Mouse (Mus musculus) gastrocnemius, postnatal 4 days (tissue): Measurements from ENCODE around the gene 2900092C05Rik. TPM values are rescaled to one million over a fixed set of nuclear protein-coding genes. Genes with fewer than 3 reads are reported as not detected.

Source experiments
- DNase-seq, 2 experiments: peaks; one replicate each; pipeline ENCODE4 v3.0.0; 2021 to 2022; ENCODE audit warnings: low spot score in 2 of 2, mixed read lengths in 2 of 2
- long read RNA-seq, 2 experiments: library from polyadenylated mRNA; stranded (forward); transcript quantifications; one replicate each; pipeline ENCODE4 v2.0.0; 2021
- total RNA-seq, 2 experiments: library from RNA; stranded (reverse); gene quantifications; 2 replicates each; pipeline ENCODE4 v1.2.3; 2021

2900092C05Rik gene
- total RNA-seq = not detected
- long read RNA-seq, experiment 1 = 0 reads
- long read RNA-seq, experiment 2 = 0 reads

- DNase-seq = no peak
Measured at GRCm38 (mm10) chr7:12512217-12512616, at the start of gene 2900092C05Rik. Gene 2900092C05Rik, plus strand, starts transcription at chr7:12512517.

- DNase-seq = peak; percentile 63 to 84
Measured at GRCm38 (mm10) chr7:12478158-12479008, 33.9 kb upstream of the 2900092C05Rik start, which contains the start of gene Zfp606. Gene Zfp606, plus strand, starts transcription at chr7:12478293.

- DNase-seq = no peak
Measured at GRCm38 (mm10) chr7:12479009-12479346, 33.3 kb upstream of the 2900092C05Rik start.

GRCm38 (mm10) chr7:12479525-12479924 lies 32.8 kb upstream of the 2900092C05Rik start:
- DNase-seq = no peak

GRCm38 (mm10) chr7:12483771-12484170 lies 28.5 kb upstream of the 2900092C05Rik start:
- no peak for DNase-seq

- no peak for DNase-seq
Measured at GRCm38 (mm10) chr7:12485956-12486355, 26.4 kb upstream of the 2900092C05Rik start.

GRCm38 (mm10) chr7:12486691-12487090 lies 25.6 kb upstream of the 2900092C05Rik start:
- no peak for DNase-seq

GRCm38 (mm10) chr7:12510913-12511312 lies 1.4 kb upstream of the 2900092C05Rik start:
- DNase-seq = no peak

Other genes with a start within 250 kb of the 2900092C05Rik start
- gene Vmn1r81, start 244.2 kb upstream of the 2900092C05Rik start, total RNA-seq = not detected
- gene Vmn1r82, start 212.1 kb upstream of the 2900092C05Rik start, total RNA-seq = not detected
- not detected for gene Vmn1r83, start 183.0 kb upstream of the 2900092C05Rik start, total RNA-seq
- gene Vmn1r84, start 143.2 kb upstream of the 2900092C05Rik start, total RNA-seq = not detected
- gene Zfp551, start 89.8 kb upstream of the 2900092C05Rik start, total RNA-seq = 1 to 10 TPM; 2.9 to 3.0 TPM
- gene Zfp606, start 34.2 kb upstream of the 2900092C05Rik start, total RNA-seq = 10 to 100 TPM; 11.5 to 15.1 TPM
- under 1 TPM; 0.02 to 0.03 TPM for gene Vmn2r53, start 96.3 kb downstream of the 2900092C05Rik start, total RNA-seq
- gene Vmn2r54, start 127.8 kb downstream of the 2900092C05Rik start, total RNA-seq = not detected
- not detected for gene Vmn2r55, start 172.5 kb downstream of the 2900092C05Rik start, total RNA-seq
- gene Vmn2r56, start 222.5 kb downstream of the 2900092C05Rik start, total RNA-seq = not detected